Mouse (Mus musculus) intestine, embryonic 14.5 days (tissue): ENCODE results near the gene Misp. TPM values are rescaled to one million over a fixed set of nuclear protein-coding genes. Genes with fewer than 3 reads are reported as not detected.

Experiments used
- ATAC-seq: fragments of 200-750 bp; cut with Nextera tagmentation; replicated peaks from 2 replicates; pipeline ENCODE4 v1.8.0; 2017; ENCODE audit warnings: low read depth, moderate number of reproducible peaks, moderate TSS enrichment, moderate library complexity; ENCODE audit not compliant: low FRiP score, low TSS enrichment
- DNase-seq: peaks from one replicate; pipeline ENCODE4 v3.0.0-alpha.2; 2018; ENCODE audit warnings: low spot score
- H3K27ac ChIP-seq: fragments of 300-500 bp; sonication (generic); 2 replicates; pipeline ENCODE4 v1.5.1; 2014; ENCODE audit warnings: low read depth, mild to moderate bottlenecking, control low read depth
- H3K27me3 ChIP-seq: fragments of 300-500 bp; sonication (generic); replicated peaks from 2 replicates; pipeline ENCODE4 v1.6.1; 2014; ENCODE audit warnings: low read length, control low read depth; ENCODE audit not compliant: control insufficient read depth, insufficient read depth
- H3K36me3 ChIP-seq: fragments of 300-500 bp; sonication (generic); 2 replicates; pipeline ENCODE4 v1.6.1; 2014; ENCODE audit warnings: low read length, control low read depth; ENCODE audit not compliant: control insufficient read depth, insufficient read depth
- H3K4me1 ChIP-seq: fragments of 300-500 bp; sonication (generic); replicated peaks from 2 replicates; pipeline ENCODE4 v1.6.1; 2014; ENCODE audit warnings: low read length, control low read depth, mixed read lengths; ENCODE audit not compliant: control insufficient read depth, insufficient read depth
- H3K4me2 ChIP-seq: fragments of 300-500 bp; sonication (generic); 2 replicates; pipeline ENCODE4 v1.6.1; 2014; ENCODE audit warnings: low read length
- H3K4me3 ChIP-seq: fragments of 300-500 bp; sonication (generic); 2 replicates; pipeline ENCODE4 v1.5.1; 2014; ENCODE audit warnings: low read depth, low read length, control low read depth, mixed read lengths
- H3K9ac ChIP-seq: fragments of 300-500 bp; sonication (generic); 2 replicates; pipeline ENCODE4 v1.6.1; 2014; ENCODE audit warnings: mild to moderate bottlenecking, low read length
- H3K9me3 ChIP-seq: fragments of 300-500 bp; sonication (generic); 2 replicates; pipeline ENCODE4 v1.6.1; 2016; ENCODE audit warnings: low read length, control low read depth; ENCODE audit not compliant: control insufficient read depth
- WGBS: fragments of 180-500 bp; shearing (Covaris S2); extraction: QIAGEN DNeasy Blood & Tissue Kit; methylation state at CpG from one replicate; pipeline ENCODE4 v1.1.7; 2014; 5-methylcytosine and 5-hydroxymethylcytosine counted together
- polyA plus RNA-seq: library from polyadenylated mRNA; unstranded; fragments of >200 nt; fragmentation: Nextera tagmentation; extraction: Ambion mirVana; gene quantifications from 2 replicates; pipeline ENCODE4 v1.2.1, GENCODE M21; 2014

Misp gene
- polyA plus RNA-seq, 1 experiment from 2014 or later: 87.9 TPM

GRCm38 (mm10) chr10:79801837-79802236 lies 19.0 kb upstream of the Misp start:
- Histone ChIP-seq H3K9me3 (no peaks in the 10 kb centered on the region), H3K27ac (no peak overlapping the region), H3K27me3 (no peaks in the 10 kb centered on the region), H3K4me2 (no peak overlapping the region), H3K4me1 (peaks cover 24% of the 10 kb centered on the region), H3K36me3 (no peaks in the 10 kb centered on the region), H3K4me3 (no peak overlapping the region), H3K9ac (no peak overlapping the region)
- 50% methylated on average over 3 of the region's 3 CpGs for WGBS
- no peak for ATAC-seq
- no peak for DNase-seq

DNA sequence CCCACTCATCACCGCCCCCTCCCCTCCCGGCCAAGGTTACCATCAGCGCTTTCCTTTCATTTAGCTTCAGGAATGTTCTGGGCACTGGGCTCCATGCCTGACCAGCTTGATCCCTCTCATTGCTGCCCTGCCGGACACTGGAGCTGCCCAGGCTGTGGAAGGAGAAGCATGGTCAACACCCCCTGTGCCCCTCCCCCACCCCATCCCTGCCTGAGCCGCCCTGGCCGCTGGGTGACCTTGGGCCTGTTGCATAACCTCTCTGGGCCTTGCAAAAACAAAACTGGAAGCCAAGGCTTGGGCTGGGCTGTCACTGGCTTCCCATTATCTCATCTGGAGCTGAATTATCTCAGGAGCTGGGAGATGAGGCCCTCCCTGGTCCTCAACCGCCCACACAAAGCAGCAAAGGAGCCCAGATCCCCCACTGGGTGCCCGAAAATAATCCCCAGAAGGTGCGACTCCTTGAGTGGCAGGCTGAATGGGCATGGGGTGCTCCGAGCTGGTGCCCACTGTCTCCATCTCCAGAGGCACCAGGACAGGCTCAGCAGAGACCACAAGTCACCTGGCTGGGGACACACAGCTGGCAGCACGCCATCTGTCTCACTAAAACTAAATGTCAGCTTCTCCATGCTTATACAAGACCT lies 18.3 kb upstream of the Misp start:
- Histone ChIP-seq H3K4me3 (no peak overlapping the region), H3K9me3 (no peaks in the 10 kb centered on the region), H3K4me1 (peaks cover 26% of the 10 kb centered on the region), H3K36me3 (no peaks in the 10 kb centered on the region), H3K27ac (no peak overlapping the region), H3K27me3 (no peaks in the 10 kb centered on the region), H3K4me2 (no peak overlapping the region), H3K9ac (no peak overlapping the region)
- WGBS: 57% methylated on average over 11 of the region's 11 CpGs
- DNase-seq (no peak), ATAC-seq (no peak)

GRCm38 (mm10) chr10:79803716-79804323 lies 17.0 kb upstream of the Misp start:
- Histone ChIP-seq H3K4me2 (peak overlapping the region; percentile 11), H3K4me1 (peaks cover 26% of the 10 kb centered on the region), H3K27me3 (no peaks in the 10 kb centered on the region), H3K36me3 (peaks cover 3% of the 10 kb centered on the region; the same call in 1 of the 2 replicates), H3K4me3 (no peak overlapping the region), H3K27ac (no peak overlapping the region), H3K9ac (no peak overlapping the region), H3K9me3 (no peaks in the 10 kb centered on the region)
- ATAC-seq (peak; percentile 53), DNase-seq (no peak)
- WGBS: 20% methylated on average over 29 of the region's 29 CpGs

DNA sequence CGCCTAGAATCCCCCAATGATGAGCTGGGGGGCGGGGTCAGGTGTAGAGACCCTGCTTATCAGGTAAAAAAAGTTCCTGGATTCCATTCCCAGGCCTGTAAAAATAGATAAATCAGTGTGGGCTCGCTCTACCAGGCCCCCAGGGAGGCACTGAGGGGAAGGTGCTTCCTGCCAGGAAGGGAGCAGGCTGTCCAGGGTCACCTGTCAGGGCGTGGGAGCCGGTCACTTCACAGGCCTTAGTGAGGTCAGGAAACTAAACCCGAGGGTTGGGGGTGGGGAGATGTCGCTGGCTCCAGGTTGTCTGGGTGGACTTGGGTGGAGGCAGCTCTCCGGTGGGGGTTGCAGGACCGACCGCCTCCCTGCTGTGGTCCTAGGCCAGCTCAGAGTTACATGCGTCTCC lies 15.2 kb upstream of the Misp start:
- Histone ChIP-seq H3K9ac (no peak overlapping the region), H3K4me1 (peaks cover 26% of the 10 kb centered on the region), H3K4me2 (no peak overlapping the region), H3K36me3 (peaks cover 14% of the 10 kb centered on the region; the same call in 1 of the 2 replicates), H3K27ac (no peak overlapping the region), H3K9me3 (no peaks in the 10 kb centered on the region), H3K27me3 (no peaks in the 10 kb centered on the region), H3K4me3 (no peak overlapping the region)
- DNase-seq (no peak), ATAC-seq (no peak; the same call in 1 of the 2 replicates)
- 42% methylated on average over 11 of the region's 11 CpGs for WGBS

- Histone ChIP-seq H3K27me3 (no peaks in the 10 kb centered on the region), H3K36me3 (peaks cover 17% of the 10 kb centered on the region; the same call in 1 of the 2 replicates), H3K27ac (no peak overlapping the region), H3K9me3 (no peaks in the 10 kb centered on the region), H3K4me3 (no peak overlapping the region), H3K4me1 (peaks cover 26% of the 10 kb centered on the region), H3K4me2 (no peak overlapping the region), H3K9ac (no peak overlapping the region)
- ATAC-seq: no peak
- DNase-seq: no peak
- WGBS: 83% methylated on average over 9 of the region's 9 CpGs
These were observed 14.5 kb upstream of the Misp start for GRCm38 (mm10) chr10:79806331-79806730.

- Histone ChIP-seq H3K4me1 (peaks cover 26% of the 10 kb centered on the region), H3K27me3 (no peaks in the 10 kb centered on the region), H3K9me3 (no peaks in the 10 kb centered on the region), H3K9ac (no peak overlapping the region), H3K36me3 (peaks cover 17% of the 10 kb centered on the region; the same call in 1 of the 2 replicates), H3K27ac (no peak overlapping the region), H3K4me3 (no peak overlapping the region), H3K4me2 (no peak overlapping the region)
- DNase-seq: no peak
- no peak for ATAC-seq
- 76% methylated on average over 10 of the region's 10 CpGs for WGBS
These were observed 13.8 kb upstream of the Misp start for GRCm38 (mm10) chr10:79806972-79807371.

GRCm38 (mm10) chr10:79807826-79808225 lies 13.0 kb upstream of the Misp start:
- H3K4me1 ChIP-seq: peaks cover 18% of the 10 kb centered on the region
- H3K9ac ChIP-seq: no peak overlapping the region
- no peak for ATAC-seq
- peaks cover 17% of the 10 kb centered on the region; the same call in 1 of the 2 replicates for H3K36me3 ChIP-seq
- no peak for DNase-seq
- 64% methylated on average over 11 of the region's 11 CpGs for WGBS
- no peaks in the 10 kb centered on the region for H3K9me3 ChIP-seq
- no peak overlapping the region for H3K4me3 ChIP-seq
- H3K4me2 ChIP-seq: no peak overlapping the region
- no peaks in the 10 kb centered on the region for H3K27me3 ChIP-seq
- H3K27ac ChIP-seq: 0 out of 2 replicates have a peak overlapping the region, but pooled peaks have one; percentile 11

- ATAC-seq: no peak
- H3K9ac ChIP-seq: no peak overlapping the region
- H3K27ac ChIP-seq: 0 out of 2 replicates have a peak overlapping the region, but pooled peaks have one; percentile 22
- no peak overlapping the region for H3K4me3 ChIP-seq
- no peaks in the 10 kb centered on the region for H3K27me3 ChIP-seq
- 87% methylated on average over 11 of the region's 11 CpGs for WGBS
- DNase-seq: no peak
- peaks cover 9% of the 10 kb centered on the region for H3K4me1 ChIP-seq
- H3K9me3 ChIP-seq: no peaks in the 10 kb centered on the region
- H3K36me3 ChIP-seq: peaks cover 18% of the 10 kb centered on the region; the same call in 1 of the 2 replicates
- H3K4me2 ChIP-seq: no peak overlapping the region
These were observed 12.1 kb upstream of the Misp start for GRCm38 (mm10) chr10:79808728-79809127.
